Mouse (Mus musculus) cerebellum, adult 2 months (tissue): ENCODE data around the gene Prdm5. TPM values are rescaled to one million over a fixed set of nuclear protein-coding genes. Genes with fewer than 3 reads are reported as not detected.

Experiments
- DNase-seq, 2 experiments: peaks; one replicate each; pipeline ENCODE4 v3.0.0; 2021
- H3K27ac ChIP-seq: fragments of 200-500 bp; 2 replicates; pipeline ENCODE4 v1.5.1; 2012; ENCODE audit warnings: low read length, control low read depth, inconsistent platforms; ENCODE audit not compliant: insufficient read depth
- H3K27me3 ChIP-seq: fragments of 200-500 bp; 2 replicates; pipeline ENCODE4 v1.6.1; 2012; ENCODE audit warnings: inconsistent platforms, mild to moderate bottlenecking, low read length, moderate library complexity; ENCODE audit not compliant: control insufficient read depth, insufficient read depth
- H3K4me1 ChIP-seq: fragments of 200-500 bp; 2 replicates; pipeline ENCODE4 v1.6.1; 2011; ENCODE audit warnings: low read length; ENCODE audit not compliant: control insufficient read depth, insufficient read depth
- H3K4me3 ChIP-seq: fragments of 200-500 bp; replicated peaks from 2 replicates; pipeline ENCODE3; 2011; ENCODE audit warnings: mild to moderate bottlenecking, low read depth, low read length, control low read depth; ENCODE audit not compliant: insufficient read depth
- CTCF ChIP-seq: fragments of 200-500 bp; IDR thresholded peaks from 2 replicates; pipeline ENCODE4 v1.5.1; 2011; ENCODE audit warnings: low read depth, mild to moderate bottlenecking, control low read depth, low read length, moderate library complexity, borderline replicate concordance; ENCODE audit not compliant: insufficient read depth
- POLR2A ChIP-seq: fragments of 200-500 bp; IDR thresholded peaks from 2 replicates; pipeline ENCODE4 v1.6.1; 2011; ENCODE audit warnings: low read length, control low read depth, borderline replicate concordance; ENCODE audit not compliant: insufficient read depth
- WGBS: fragments of 180-500 bp; shearing (Covaris S2); methylation state at CpG from one replicate; pipeline ENCODE4 v1.1.7; 2018; 5-methylcytosine and 5-hydroxymethylcytosine counted together
- polyA plus RNA-seq: library from polyadenylated mRNA; depleted of rRNA; stranded (reverse); fragments of >200 nt; gene quantifications from 2 replicates; pipeline ENCODE4 v1.2.3, GENCODE M21; 2012; rRNA removed

Gene Prdm5
- 5.1 and 6.4 TPM in 2 replicates for polyA plus RNA-seq

DNA sequence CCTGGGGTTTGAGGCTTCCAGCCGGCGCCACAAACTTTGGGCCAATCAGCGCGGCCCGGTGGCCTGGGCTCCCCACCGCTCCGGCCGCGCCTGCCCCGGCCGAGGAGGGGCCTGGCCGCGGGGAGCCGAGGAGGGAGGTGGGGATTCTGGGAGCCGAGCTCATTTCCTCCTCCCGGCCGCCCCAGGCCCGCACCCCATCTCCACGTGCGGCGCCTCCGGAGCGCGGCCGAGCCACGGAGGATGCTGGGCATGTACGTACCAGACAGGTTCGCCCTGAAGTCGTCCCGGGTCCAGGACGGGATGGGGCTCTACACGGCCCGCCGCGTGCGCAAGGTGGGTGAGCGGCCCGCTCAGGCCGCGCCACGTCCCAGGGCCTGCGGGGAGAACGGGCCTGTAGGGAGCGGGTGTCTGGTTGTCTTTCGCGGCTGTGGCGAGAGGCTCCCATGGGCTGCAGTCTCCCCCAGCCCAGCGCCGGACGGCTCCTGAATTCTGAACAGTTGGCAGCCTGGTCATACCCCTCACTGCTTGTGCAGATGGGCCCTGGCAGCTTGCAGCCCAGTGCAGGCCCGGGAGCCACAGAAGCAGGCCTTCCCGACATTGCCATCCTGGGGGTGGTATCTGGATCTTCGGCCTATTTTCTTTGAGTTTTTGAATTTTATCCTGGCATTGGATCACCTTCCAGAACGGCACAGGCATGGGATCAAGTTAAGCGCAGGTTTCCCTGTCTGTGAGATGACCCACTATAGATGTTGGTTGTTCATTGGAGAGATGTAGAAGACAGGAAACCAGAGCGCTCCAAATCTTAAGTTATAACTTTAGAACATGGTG is at the start of gene Prdm5:
Gene Prdm5, plus strand, starts transcription at position 128 of the 828 bp plus-strand sequence.
- 2% methylated on average over 55 of the region's 56 CpGs for WGBS
- no peaks in the 10 kb centered on the region for H3K27me3 ChIP-seq
- no peaks in the 10 kb centered on the region for H3K4me1 ChIP-seq
- TF ChIP-seq POLR2A = no peak
- no peak for TF ChIP-seq CTCF
- DNase-seq = peak; percentile 74 to 80
- no peak within 1 kb of the TSS for H3K27ac ChIP-seq
- H3K4me3 ChIP-seq = peak within 1 kb of the TSS; percentile 49

DNA sequence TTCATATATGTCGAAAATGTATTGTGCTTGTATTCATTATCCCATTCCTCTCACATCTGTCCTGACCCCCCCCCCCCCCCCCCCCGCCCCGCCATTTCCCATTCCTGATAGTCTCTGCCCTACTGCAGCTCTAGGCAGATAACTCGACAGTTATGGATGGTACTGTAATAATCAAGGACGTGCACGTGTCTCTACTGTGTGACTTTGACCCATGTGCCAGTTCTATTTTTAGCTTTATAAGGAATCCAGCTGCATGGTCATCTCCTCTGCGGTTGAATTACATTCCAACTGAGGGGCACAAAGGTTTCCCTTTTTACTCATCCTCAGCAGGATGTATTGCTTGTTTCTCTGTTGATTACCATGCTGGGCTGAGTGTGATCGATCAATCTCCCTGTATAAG is 39.3 kb upstream of the Prdm5 start:
- no peak for DNase-seq
- no peaks in the 10 kb centered on the region for H3K4me1 ChIP-seq
- H3K27ac ChIP-seq = no peak overlapping the region
- H3K27me3 ChIP-seq = no peaks in the 10 kb centered on the region
- WGBS = 47% methylated on average over 8 of the region's 8 CpGs
- TF ChIP-seq CTCF (no peak), POLR2A (no peak)
- no peak overlapping the region for H3K4me3 ChIP-seq

DNA sequence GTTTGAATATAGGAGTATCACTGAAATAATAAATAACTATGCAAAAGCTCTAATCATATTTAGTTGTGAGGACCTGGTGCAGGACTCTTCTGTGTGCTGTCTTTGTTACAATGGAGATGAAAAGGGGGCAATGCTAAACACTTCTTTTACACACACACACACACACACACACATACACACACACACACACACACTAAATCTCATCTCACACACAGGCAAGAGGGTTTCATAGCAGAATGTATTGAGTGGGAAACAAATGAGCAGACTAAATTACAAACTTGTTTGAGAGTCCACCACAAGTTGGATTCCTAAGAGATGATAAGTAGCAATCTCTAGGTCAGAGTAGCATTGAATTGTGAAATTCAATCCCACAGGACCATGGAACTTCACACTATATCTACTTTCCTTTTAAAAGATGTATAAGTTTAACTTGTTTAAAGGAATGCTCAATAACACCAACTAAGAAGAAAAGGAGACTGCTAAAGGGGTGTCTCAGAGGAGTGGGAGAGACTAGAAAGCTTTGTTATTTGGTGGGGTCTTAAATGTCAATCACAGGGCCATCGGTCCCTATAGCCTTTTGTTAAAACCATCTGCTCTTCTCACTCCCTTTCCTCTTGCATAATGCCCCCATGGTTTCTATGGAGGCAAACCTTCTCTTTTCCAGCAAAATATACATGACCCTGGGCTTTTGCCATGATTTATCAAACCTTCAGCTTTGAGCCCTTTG is 35.5 kb upstream of the Prdm5 start:
- no peak for DNase-seq
- Histone ChIP-seq H3K4me3 (no peak overlapping the region), H3K27ac (no peak overlapping the region), H3K4me1 (no peaks in the 10 kb centered on the region), H3K27me3 (no peaks in the 10 kb centered on the region)
- TF ChIP-seq POLR2A (no peak), CTCF (no peak)
- WGBS = 30% methylated on average over 1 of the region's 1 CpGs

DNA sequence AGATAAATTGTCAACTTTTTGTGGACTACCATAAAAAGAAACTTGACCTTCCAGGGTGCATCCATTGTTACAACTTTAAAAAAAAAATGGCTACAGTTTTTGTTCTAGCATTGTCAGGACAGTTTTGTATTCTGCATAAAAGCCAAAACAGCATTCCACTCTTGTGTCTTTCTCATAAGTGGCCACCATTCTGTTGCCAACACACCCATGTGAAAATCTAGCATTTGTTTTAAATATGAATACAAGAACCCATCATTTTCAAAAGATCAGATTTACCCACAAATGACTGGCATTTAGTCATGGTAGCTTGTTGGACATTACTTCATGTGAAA is 35.0 kb upstream of the Prdm5 start:
- DNase-seq = no peak
- H3K4me3 ChIP-seq = no peak overlapping the region
- no peak for TF ChIP-seq CTCF
- TF ChIP-seq POLR2A = no peak

DNA sequence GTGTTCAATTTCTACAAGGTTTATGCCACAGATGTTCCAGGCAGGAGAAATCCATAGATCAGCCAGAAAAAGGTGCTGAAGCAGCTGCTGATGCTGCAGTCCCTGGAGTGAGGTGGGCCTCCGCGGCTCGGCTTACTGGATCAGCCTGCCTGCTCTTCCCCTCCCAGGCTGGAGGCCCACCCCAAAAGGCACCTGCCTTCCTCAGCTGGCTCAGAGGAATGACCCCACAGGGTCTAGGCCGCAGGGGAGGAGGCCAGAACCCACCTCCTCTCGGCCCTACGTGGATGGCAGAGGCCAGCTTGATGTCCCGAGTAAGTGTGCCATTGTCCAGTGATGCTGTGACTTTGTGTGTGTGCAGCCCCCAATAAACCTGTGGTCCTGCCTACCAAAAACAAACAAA is 20.6 kb upstream of the Prdm5 start:
- Histone ChIP-seq H3K27ac (no peak overlapping the region), H3K4me3 (no peak overlapping the region), H3K27me3 (no peaks in the 10 kb centered on the region), H3K4me1 (no peaks in the 10 kb centered on the region)
- 72% methylated on average over 7 of the region's 7 CpGs for WGBS
- TF ChIP-seq CTCF (no peak), POLR2A (no peak)
- no peak for DNase-seq

More for the DNA sequence above, 35.0 kb upstream of the Prdm5 start:
- Histone ChIP-seq H3K27me3 (no peaks in the 10 kb centered on the region), H3K27ac (no peak overlapping the region), H3K4me1 (no peaks in the 10 kb centered on the region)

DNA sequence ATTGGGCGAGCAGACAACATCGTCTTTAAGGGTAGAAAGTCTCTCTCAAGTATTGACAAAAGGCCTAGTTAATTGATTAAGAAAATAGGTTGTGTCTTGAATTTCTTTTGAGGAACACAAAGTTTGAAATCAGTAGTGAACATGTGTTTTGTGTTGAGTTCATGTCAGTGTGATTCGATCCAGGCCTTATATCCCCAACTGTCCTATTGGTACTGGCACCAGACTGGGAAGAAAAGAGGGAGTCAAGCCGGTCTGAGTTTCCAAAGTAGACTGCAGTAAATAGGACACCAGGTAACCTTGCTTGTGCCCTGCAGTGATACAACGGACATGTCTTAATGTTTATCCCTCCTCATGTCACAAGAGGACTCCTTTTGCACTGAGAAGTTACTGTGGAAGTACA is 19.6 kb upstream of the Prdm5 start:
- TF ChIP-seq POLR2A (no peak), CTCF (no peak)
- WGBS = 92% methylated on average over 5 of the region's 5 CpGs
- H3K4me3 ChIP-seq = no peak overlapping the region
- no peak overlapping the region for H3K27ac ChIP-seq
- no peaks in the 10 kb centered on the region for H3K27me3 ChIP-seq
- no peak for DNase-seq
- H3K4me1 ChIP-seq = no peaks in the 10 kb centered on the region

DNA sequence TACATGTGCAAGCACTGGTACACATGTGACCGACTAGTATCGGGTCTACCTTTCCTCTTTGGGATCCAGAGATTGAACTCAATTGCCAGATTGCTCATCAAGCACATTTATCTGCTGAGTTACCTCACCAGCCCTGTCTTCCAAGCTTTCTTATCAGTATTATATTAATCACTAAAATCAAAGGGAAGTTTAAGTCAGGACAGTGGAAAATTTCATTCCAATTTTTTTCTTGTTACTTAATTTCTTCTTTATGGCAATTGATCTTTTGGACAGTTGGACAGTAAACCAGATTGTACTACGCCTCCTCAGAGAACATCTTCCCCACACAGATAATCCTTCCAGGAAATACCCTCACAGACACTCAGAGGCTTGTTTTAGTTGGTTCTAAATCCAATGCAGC is 18.7 kb upstream of the Prdm5 start:
- Histone ChIP-seq H3K4me1 (no peaks in the 10 kb centered on the region), H3K27me3 (no peaks in the 10 kb centered on the region), H3K27ac (no peak overlapping the region), H3K4me3 (no peak overlapping the region)
- WGBS = 95% methylated on average over 3 of the region's 3 CpGs
- TF ChIP-seq CTCF (no peak), POLR2A (no peak)
- no peak for DNase-seq

DNA sequence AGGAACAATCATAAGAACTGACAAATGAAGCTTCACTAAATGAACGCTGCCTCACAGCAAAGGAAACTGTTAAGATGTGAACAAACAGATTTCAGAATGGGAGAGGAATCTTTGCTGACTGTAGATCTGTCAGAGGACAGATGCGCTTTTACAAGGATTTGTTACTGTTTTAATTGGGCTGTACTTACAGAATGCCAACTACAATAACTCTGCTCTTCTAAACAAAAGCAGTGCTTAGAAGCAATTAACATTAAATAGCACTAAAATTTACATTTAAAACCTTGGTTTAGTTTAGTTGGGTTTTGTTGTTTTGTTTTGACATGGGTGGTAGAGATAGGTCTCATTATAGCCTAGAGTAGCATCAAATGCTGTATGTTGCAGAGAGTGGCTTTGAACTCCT is 14.3 kb upstream of the Prdm5 start:
- no peaks in the 10 kb centered on the region for H3K27me3 ChIP-seq
- no peaks in the 10 kb centered on the region for H3K4me1 ChIP-seq
- no peak overlapping the region for H3K4me3 ChIP-seq
- TF ChIP-seq CTCF (no peak), POLR2A (no peak)
- DNase-seq = no peak
- 89% methylated on average over 2 of the region's 2 CpGs for WGBS
- no peak overlapping the region for H3K27ac ChIP-seq
